Mouse (Mus musculus) CD8-positive naive resting alpha-beta T cell, adult 2 months (primary cell): ENCODE results near the gene Pcdh15.

Source experiments
- DNase-seq, 2 experiments: peaks; one replicate each; pipeline ENCODE4 v3.0.0; 2022; ENCODE audit warnings: low read depth in 2 of 2, low spot score in 2 of 2

The Pcdh15 gene

DNA sequence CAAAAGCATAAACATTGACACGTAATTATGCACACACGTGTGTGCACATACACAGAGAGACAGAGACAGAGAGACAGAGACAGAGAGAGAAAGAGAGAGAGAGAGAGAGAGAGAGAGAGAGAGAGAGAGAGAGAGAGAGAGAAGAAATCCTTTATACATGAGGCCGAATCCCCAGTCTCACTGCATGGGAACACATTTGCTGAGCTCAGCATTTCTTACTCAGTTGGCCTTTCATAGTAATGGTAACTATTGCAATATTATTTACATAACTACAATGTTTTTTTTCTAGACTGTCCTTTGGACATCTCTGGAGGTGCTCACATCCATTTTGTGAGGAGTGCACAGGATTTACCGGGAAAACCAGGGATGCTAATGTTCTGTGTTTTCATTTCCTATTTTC lies 705.9 kb downstream of the Pcdh15 start:
- DNase-seq: no peak

- DNase-seq: no peak
Measured at GRCm38 (mm10) chr10:73812311-73812710, 713.2 kb downstream of the Pcdh15 start.

- DNase-seq: no peak
Measured at GRCm38 (mm10) chr10:73821657-73822583, 722.8 kb downstream of the Pcdh15 start.

DNA sequence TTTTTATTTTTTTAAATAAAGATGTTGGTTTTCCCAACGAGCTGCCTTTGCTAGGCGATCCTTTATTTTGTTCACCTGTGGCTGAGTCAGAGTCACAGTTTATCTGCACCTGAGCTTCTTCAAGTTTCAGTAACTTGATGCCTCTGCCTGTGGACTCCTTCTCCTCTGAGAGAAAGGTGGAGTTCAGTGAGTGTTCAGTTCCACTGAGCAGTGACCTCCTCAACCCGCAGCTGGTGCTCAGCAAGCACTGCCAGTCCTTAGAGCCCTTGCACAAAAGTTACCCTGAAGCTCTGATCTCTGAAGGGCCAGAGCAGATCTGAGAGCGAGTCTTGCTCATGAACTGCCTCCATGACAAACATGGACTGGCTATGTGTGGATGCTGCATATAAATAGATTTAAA lies 724.1 kb downstream of the Pcdh15 start:
- DNase-seq: no peak

GRCm38 (mm10) chr10:73826354-73826753 lies 727.2 kb downstream of the Pcdh15 start:
- no peak for DNase-seq

DNA sequence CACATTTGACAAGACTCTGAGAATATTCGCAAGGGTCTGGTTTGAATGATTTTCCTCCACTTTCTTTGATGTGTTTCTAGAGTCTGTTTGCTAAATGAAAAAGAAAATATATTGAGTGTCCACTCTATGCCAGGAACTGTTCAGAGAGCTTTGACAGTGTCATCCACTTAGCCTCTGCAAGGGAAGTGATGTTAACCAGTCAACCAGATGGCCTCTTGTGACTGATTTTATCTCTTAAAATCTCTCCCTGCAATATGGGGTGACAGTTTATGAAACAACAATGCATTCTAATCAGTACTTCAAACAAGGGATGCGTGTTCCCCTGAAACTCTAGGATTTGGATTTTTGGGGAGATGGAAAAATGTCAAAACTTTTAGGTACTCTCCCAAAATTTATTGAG lies 729.6 kb downstream of the Pcdh15 start:
- no peak for DNase-seq

DNA sequence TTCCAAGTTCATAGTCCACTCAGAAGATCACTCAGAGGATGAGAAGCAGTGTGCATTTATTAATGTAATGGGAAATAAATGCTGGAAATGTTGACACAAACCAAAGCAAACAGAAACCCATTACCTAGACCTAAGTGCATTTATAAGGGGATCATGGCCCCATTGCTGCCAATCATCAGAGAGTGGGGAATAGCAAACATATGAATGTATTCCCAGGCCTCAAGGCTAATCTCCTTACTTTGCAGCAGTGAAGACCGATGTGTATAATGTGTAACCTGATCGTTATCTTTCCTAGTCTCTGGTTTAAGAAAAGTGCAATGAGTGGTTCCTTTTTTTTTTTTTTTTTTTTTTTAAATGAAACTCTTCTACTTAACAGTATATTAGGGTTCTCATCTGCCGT lies 745.9 kb downstream of the Pcdh15 start:
- no peak for DNase-seq

DNA sequence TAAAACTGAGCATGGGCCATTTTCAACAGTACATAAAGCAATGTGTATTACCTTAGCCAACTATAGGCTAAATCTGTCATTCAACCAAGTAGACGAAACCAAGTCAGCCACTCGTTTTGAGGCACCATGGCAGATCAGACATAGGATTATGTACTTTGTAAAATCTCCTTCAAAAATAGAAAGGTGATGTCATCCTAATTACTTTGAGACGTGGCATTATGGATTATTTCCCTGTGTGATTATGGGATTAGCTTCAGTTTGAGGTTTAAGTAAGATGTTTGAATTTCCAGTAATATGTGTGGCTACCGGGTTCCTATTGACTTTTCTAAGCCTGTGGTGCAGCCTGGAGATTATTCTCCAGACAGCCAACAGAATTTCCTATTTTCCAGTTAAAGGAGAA lies 763.0 kb downstream of the Pcdh15 start:
- no peak for DNase-seq

GRCm38 (mm10) chr10:73878055-73878728 lies 779.0 kb downstream of the Pcdh15 start:
- DNase-seq: no peak

GRCm38 (mm10) chr10:73878729-73879067 lies 779.6 kb downstream of the Pcdh15 start:
- no peak for DNase-seq

- DNase-seq: no peak
Measured at GRCm38 (mm10) chr10:73887771-73888170, 788.6 kb downstream of the Pcdh15 start.

- DNase-seq: no peak
Measured at GRCm38 (mm10) chr10:73892251-73892650, 793.1 kb downstream of the Pcdh15 start.

DNA sequence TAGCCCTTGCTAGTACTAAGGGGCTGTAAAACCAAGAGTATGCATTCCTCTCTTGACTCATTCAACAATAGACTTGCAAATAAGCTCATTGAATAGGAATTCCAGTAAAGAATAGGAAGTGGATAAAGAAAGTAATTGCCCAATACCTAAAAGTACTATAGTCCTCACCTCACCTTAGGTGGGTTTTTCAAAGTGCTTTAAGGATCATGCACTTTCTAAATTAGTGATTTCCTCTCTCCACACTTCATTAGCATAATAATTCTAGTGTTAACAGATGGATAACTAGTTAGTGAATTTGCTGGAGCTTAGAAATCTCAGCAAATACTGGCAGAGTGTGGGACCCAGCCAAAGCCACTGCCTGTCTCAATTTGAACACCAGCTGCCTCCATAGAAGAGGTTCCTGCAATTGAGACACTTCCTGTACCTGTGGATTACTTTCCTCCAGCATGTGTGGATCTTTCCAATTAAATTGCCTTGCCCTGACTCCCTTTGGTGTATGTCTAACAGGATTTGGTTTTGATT lies 797.0 kb downstream of the Pcdh15 start:
- no peak for DNase-seq

GRCm38 (mm10) chr10:73899165-73899564 lies 800.0 kb downstream of the Pcdh15 start:
- no peak for DNase-seq

DNA sequence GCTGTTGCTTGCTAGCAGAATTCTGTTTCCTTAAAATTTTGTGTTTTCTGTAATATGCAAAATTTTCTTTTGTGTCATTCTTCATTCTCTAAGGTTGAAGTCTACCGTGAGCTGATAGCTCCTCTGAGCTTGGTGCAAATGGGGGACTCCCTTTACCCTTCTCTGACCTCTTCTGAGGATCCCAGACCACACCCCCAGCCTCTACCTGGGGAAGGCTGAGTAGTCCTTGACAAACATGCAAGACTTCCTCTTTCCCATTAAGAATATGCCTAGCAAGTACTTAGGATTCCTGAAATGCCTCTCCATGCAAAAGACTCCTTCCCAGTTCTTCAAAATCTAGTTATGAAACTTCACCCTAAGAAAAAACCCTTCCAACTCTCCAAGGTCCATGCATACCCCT lies 808.5 kb downstream of the Pcdh15 start:
- DNase-seq: no peak

DNA sequence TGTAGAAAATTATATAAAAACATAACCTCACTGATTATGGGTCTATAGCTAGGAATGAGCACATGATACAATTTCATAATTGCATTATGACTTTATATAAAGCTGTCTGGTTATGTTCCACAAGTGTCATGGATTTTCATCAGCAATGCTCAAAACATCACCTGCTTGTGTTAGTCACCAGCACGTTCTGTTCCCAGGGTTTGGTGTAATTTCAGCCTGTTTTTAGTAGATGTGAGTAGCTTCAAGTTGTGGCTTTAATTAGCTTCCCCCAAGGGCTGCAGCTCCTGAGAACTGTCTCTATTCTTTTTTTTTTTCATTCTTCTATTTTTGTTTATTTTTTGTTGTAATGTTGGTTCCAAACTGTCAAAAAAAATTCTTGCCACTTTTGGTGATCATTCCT lies 809.4 kb downstream of the Pcdh15 start:
- no peak for DNase-seq

DNA sequence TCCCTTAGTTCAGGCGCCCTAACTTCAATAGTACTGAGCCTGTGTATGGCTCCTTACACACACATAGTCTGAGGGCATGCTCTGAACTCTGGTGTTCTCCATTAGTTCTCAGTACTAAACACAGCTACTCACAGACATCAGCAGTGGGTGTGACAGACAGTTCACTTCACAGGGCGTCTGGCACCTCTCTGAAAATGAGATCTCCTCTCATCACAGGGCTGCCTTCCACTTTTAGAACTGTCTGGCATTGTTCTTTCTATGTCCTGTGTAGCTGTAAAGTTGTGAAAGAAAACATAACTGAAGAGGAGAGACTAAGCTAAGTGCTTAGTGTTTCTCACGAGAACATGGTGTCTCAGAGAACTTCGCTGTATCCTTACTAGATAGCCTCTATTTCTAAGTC lies 816.0 kb downstream of the Pcdh15 start:
- no peak for DNase-seq

DNA sequence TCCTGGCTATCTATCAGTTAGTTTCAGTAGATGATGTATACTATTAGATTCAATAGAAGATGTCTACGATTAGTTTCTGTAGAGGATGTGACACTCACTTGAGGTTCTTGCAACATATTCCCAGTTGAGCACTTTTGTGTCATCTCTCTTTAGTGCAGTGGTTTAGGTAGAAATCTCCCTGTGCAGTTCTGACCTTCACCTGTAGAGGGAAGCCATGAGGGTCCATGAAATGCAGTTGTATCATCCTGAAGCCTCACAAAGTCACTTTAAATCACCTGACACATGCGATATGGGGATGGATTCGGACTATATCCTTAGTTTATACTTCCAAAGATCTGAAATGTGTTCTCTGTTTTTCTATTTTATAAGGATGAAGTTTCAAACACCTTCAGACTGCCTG lies 822.4 kb downstream of the Pcdh15 start:
- DNase-seq: no peak

DNA sequence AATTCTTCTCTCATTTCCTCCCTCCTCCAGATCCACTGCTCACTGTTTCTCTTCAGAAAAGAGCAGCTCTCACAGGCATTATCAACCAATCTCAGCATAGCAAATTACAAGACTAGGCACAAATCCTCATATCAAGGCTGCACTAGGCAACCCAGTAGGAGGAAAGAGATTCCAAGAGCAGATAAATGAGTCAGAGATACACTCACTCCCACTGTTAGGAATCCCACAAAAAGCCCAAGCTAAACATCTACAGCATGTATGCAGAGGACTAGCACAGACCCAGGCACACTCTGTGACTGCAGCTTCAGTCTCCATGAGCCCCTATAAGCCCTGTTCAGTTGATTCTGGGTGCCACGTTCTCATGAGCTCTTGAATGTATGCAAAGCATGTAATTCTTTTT lies 829.5 kb downstream of the Pcdh15 start:
- DNase-seq: no peak

- no peak for DNase-seq
Measured at GRCm38 (mm10) chr10:73929718-73930117, 830.6 kb downstream of the Pcdh15 start.

- DNase-seq: no peak
Measured at GRCm38 (mm10) chr10:73931185-73931584, 832.0 kb downstream of the Pcdh15 start.

DNA sequence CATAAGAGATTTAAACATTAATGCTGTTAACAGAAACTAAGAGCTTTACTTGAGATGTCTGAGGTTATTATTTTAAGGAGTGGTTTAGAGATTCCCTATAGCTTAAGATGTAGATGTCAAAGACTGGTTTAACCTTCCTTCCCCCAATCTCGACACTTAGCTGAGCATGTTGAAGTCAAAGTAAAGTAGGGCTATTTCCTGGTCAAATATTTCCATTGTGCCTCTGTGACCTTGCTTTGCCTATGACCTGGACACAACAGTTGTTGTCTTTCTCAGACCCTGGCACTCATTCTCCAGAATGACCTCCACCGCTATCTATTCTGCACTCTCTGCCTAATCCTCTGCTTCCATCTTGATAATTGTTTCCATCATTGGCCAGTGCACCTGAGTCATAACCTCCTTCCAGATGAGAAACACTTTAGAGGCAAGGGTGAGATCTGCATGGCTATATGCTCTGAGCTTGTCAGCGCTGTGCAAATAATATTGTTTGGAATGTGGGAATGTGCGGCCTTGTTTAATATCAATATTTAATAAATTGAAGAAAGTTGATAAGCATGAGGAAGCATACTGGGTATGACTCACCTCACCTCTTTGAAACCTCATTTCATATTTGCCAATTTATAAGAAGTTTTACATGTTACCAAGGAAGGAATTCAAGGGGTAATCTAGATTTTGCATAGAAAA lies 833.0 kb downstream of the Pcdh15 start:
- no peak for DNase-seq
